Mouse (Mus musculus) layer of hippocampus, adult 9-11 months (tissue): ENCODE results near the gene Nudt1.

Experiments used
- DNase-seq: peaks from one replicate; pipeline ENCODE4 v3.0.0; 2022

The Nudt1 gene

GRCm38 (mm10) chr5:140387236-140387635, 65.8 kb downstream of the Nudt1 start:
- no peak for DNase-seq
